Mouse (Mus musculus) liver (tissue): ENCODE results near the gene Gabrp.

ENCODE experiments used
- DNase-seq: peaks from one replicate; pipeline ENCODE4 v3.0.0-alpha.2; 2020; ENCODE audit warnings: mixed read lengths

Gabrp gene

GRCm38 (mm10) chr11:33513376-33513991 lies 65.3 kb downstream of the Gabrp start, which contains the start of gene Ranbp17:
Ranbp17 (minus strand) TSS chr11:33513746.
- DNase-seq: peak; percentile 81

GRCm38 (mm10) chr11:33512854-33513375 lies 65.8 kb downstream of the Gabrp start:
- peak; percentile 74 for DNase-seq

- DNase-seq: no peak
Observed at GRCm38 (mm10) chr11:33509401-33509800, 69.4 kb downstream of the Gabrp start.
